Mouse (Mus musculus) heart, adult 2 months (tissue): ENCODE data around the gene Ndufa4l2. TPM values are rescaled to one million over a fixed set of nuclear protein-coding genes. Genes with fewer than 3 reads are reported as not detected.

Source experiments
- DNase-seq, 2 experiments: peaks; one replicate each; pipeline ENCODE4 v3.0.0; 2021
- H3K27ac ChIP-seq: fragments of 200-600 bp; 2 replicates; pipeline ENCODE4 v1.8.1; 2022
- H3K27me3 ChIP-seq: fragments of 200-500 bp; 2 replicates; pipeline ENCODE4 v1.6.1; 2012; ENCODE audit warnings: mild to moderate bottlenecking, low read length, inconsistent platforms, mixed read lengths; ENCODE audit not compliant: control insufficient read depth, insufficient read depth
- H3K36me3 ChIP-seq: fragments of 200-500 bp; 2 replicates; pipeline ENCODE4 v1.6.1; 2012; ENCODE audit warnings: low read length, inconsistent platforms; ENCODE audit not compliant: control insufficient read depth, insufficient read depth
- H3K4me1 ChIP-seq: fragments of 200-500 bp; 2 replicates; pipeline ENCODE4 v1.6.1; 2011; ENCODE audit warnings: low read length; ENCODE audit not compliant: control insufficient read depth, insufficient read depth
- H3K4me3 ChIP-seq: fragments of 200-600 bp; 2 replicates; pipeline ENCODE4 v1.8.1; 2022
- H3K79me2 ChIP-seq: fragments of 200-500 bp; replicated peaks from 2 replicates; pipeline ENCODE4 v1.6.1; 2012; ENCODE audit warnings: mild to moderate bottlenecking, inconsistent platforms, low read length, moderate library complexity, mixed read lengths; ENCODE audit not compliant: control insufficient read depth, insufficient read depth
- H3K9ac ChIP-seq: fragments of 200-500 bp; 2 replicates; pipeline ENCODE4 v1.6.1; 2012; ENCODE audit warnings: low read depth, mild to moderate bottlenecking, control low read depth, inconsistent platforms, low read length, mixed read lengths
- CTCF ChIP-seq: fragments of 200-600 bp; IDR thresholded peaks from 2 replicates; pipeline ENCODE4 v1.8.1; 2022; ENCODE audit warnings: antibody characterized with exemption, mild to moderate bottlenecking, moderate library complexity
- EP300 ChIP-seq: fragments of 200-500 bp; IDR thresholded peaks from 2 replicates; pipeline ENCODE4 v1.6.1; 2011; ENCODE audit warnings: low read depth, low read length, control low read depth; ENCODE audit not compliant: insufficient read depth
- POLR2A ChIP-seq: fragments of 200-500 bp; IDR thresholded peaks from 2 replicates; pipeline ENCODE4 v1.6.1; 2011; ENCODE audit warnings: mild to moderate bottlenecking, low read depth, low read length, control low read depth; ENCODE audit not compliant: insufficient read depth
- WGBS: fragments of 180-500 bp; shearing (Covaris S2); methylation state at CpG from one replicate; pipeline ENCODE4 v1.1.7; 2018; 5-methylcytosine and 5-hydroxymethylcytosine counted together
- intact Hi-C: fragments of 180-260 bp; cut with DNase I; formaldehyde crosslinking; loops from one replicate; pipeline ENCODE4 v1.15.1; 2025
- polyA plus RNA-seq: library from polyadenylated mRNA; depleted of rRNA; stranded (reverse); fragments of >200 nt; gene quantifications from 2 replicates; pipeline ENCODE4 v1.2.3, GENCODE M21; 2012
- total RNA-seq, 2 experiments: library from RNA; stranded (reverse); gene quantifications; 2 replicates each; pipeline ENCODE4 v1.2.3; 2021

Gene Ndufa4l2
- total and polyA plus RNA-seq, 3 experiments: 20.1 to 45.1 (median 27.9) TPM

GRCm38 (mm10) chr10:127530945-127531344 is 16.2 kb downstream of the Ndufa4l2 start:
- Histone ChIP-seq H3K4me3 (no peak overlapping the region), H3K4me1 (peaks cover 4% of the 10 kb centered on the region), H3K36me3 (no peaks in the 10 kb centered on the region), H3K79me2 (no peaks in the 10 kb centered on the region), H3K9ac (no peak overlapping the region), H3K27ac (no peak overlapping the region), H3K27me3 (peaks cover 36% of the 10 kb centered on the region)
- TF ChIP-seq EP300 (no peak), POLR2A (no peak), CTCF (no peak)
- WGBS: 6% methylated on average over 24 of the region's 25 CpGs
- DNase-seq: no peak
- intact Hi-C loops: no loop called here

DNA sequence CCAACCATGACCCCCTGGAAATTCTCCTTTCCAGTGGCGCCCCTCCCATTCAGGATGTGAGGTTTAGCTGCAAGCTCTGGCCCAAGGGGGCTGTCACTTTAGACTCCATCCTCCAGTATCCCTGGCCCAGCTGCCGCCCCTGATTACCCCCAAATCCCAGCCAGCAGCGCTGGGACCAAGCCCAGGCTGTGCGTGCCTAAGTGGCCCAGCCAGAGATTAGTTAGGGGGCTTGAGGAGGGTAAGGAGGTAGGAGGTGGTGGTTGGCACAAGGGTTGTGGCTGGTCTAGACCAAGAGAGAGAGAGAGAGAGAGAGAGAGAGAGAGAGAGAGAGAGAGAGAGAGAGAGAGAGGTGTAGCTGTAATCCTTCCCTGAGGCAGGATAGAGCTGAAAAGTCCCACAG is 16.8 kb downstream of the Ndufa4l2 start:
- intact Hi-C loops: no loop called here
- Histone ChIP-seq H3K79me2 (no peaks in the 10 kb centered on the region), H3K4me3 (no peak overlapping the region), H3K36me3 (no peaks in the 10 kb centered on the region), H3K9ac (no peak overlapping the region), H3K4me1 (peaks cover 4% of the 10 kb centered on the region), H3K27me3 (peaks cover 31% of the 10 kb centered on the region), H3K27ac (no peak overlapping the region)
- WGBS: 5% methylated on average over 4 of the region's 4 CpGs
- DNase-seq: no peak
- no peak for TF ChIP-seq EP300
- TF ChIP-seq POLR2A: no peak
- TF ChIP-seq CTCF: no peak

DNA sequence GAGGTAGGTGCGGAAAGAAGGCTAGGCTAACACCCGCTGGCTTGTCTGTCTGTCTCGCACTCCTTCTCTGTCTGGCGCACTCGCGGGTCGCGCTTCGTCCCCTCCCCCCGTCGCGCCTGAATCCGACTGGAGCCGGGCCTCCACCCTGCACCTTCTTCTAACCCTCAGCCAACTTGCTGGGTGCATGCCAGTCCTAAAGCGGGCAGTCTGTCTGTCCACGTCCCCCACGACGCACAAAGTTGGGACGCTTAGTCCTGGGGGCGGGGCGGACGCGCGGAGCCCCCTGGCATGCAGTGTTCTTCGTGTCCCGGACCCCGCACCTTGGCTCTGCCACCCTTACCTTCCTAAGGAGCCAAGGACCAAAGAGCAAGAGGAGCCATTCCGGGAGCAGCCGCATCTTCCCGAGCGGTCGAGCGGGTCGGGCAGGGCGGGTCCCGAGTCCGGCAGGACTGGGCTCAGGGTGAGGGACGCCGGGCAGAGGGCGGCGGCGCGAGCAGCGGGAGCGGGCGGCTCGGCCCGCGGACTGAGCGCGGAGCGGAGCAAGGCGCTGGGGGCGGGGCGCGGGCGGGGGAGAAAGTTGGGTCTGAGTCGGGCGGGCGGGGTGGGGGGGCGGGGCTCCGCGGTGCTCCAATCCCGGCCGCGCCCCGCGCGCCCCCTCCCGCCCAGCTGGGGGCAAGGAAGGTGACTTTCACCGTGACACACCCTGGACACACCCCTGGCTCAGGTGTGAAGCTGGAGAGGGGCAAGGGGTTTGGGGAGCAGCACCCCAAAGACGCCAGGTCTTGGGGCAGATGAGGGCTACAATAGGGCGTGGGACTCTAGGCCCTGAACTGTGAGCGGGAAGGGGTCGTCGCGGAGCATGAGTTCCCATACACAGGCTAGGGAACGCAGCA is 19.5 kb downstream of the Ndufa4l2 start, which contains the start of gene Nxph4:
Gene Nxph4 (minus strand): TSS at position 524 of the 893 bp plus-strand sequence.
- peak within 1 kb of the TSS; percentile 47 for H3K4me3 ChIP-seq
- 2% methylated on average over 52 of the region's 78 CpGs for WGBS
- H3K4me1 ChIP-seq: peaks cover 4% of the 10 kb centered on the region
- intact Hi-C loops: no loop called here
- H3K27ac ChIP-seq: no peak within 1 kb of the TSS
- peaks cover 16% of the 10 kb centered on the region for H3K27me3 ChIP-seq
- no peaks in the 10 kb centered on the region for H3K36me3 ChIP-seq
- H3K9ac ChIP-seq: peak within 1 kb of the TSS; percentile 56
- peak in 1 of 2 experiments; percentile 44 for DNase-seq
- H3K79me2 ChIP-seq: no peaks in the 10 kb centered on the region
- no peak for TF ChIP-seq EP300
- no peak for TF ChIP-seq POLR2A
- TF ChIP-seq CTCF: no peak

DNA sequence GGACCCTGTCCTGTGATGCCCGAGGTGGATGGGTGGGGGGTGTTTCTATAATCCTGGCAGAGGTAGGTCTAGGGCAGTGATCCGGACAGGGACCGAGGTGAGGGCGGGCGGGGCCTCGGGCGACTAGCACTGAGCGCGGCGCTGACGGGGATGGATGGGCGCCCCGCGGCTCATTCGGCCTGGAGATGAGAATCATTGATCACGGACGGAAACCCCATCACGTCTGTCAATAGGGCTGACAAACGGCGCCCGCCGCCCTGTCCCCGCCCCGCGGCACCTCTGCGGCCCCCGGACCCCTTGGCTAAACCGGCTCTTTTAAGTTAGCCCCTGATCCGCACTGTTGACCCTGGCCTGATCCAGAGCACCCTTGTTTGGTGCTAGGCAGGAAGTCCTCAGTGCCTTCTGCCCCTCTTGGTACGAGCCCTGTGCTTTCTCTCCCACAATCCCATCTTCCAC is 20.2 kb downstream of the Ndufa4l2 start:
- intact Hi-C loops: no loop called here
- DNase-seq: no peak
- Histone ChIP-seq H3K27me3 (peaks cover 14% of the 10 kb centered on the region), H3K36me3 (no peaks in the 10 kb centered on the region), H3K27ac (no peak overlapping the region), H3K4me3 (peak overlapping the region; percentile 47), H3K9ac (no peak overlapping the region), H3K4me1 (peaks cover 4% of the 10 kb centered on the region), H3K79me2 (no peaks in the 10 kb centered on the region)
- no peak for TF ChIP-seq CTCF
- TF ChIP-seq EP300: no peak
- no peak for TF ChIP-seq POLR2A
- 5% methylated on average over 30 of the region's 30 CpGs for WGBS

GRCm38 (mm10) chr10:127536586-127537314 is 22.0 kb downstream of the Ndufa4l2 start:
- intact Hi-C loops: no loop called here
- no peaks in the 10 kb centered on the region for H3K79me2 ChIP-seq
- no peak for DNase-seq
- H3K27me3 ChIP-seq: peaks cover 13% of the 10 kb centered on the region
- H3K4me3 ChIP-seq: no peak overlapping the region
- peaks cover 4% of the 10 kb centered on the region for H3K4me1 ChIP-seq
- no peak for TF ChIP-seq POLR2A
- peak; percentile 65 for TF ChIP-seq CTCF
- no peak for TF ChIP-seq EP300
- H3K27ac ChIP-seq: no peak overlapping the region
- no peaks in the 10 kb centered on the region for H3K36me3 ChIP-seq
- WGBS: 13% methylated on average over 8 of the region's 8 CpGs
- H3K9ac ChIP-seq: no peak overlapping the region
